Mouse (Mus musculus) liver (tissue): ENCODE measurements around the gene Mc1r.
A peak's percentile ranks its signal among the peaks of the same experiment; 100 is the strongest.

Source experiments
- DNase-seq: peaks from one replicate; pipeline ENCODE4 v3.0.0-alpha.2; 2020; ENCODE audit warnings: mixed read lengths

Mc1r gene

GRCm38 (mm10) chr8:123406786-123407185 is at the start of gene Mc1r:
Mc1r (plus strand) TSS chr8:123407107.
- DNase-seq, result peak; percentile 72

- peak; percentile 75 for DNase-seq
Measured at GRCm38 (mm10) chr8:123361082-123361739, 45.7 kb upstream of the Mc1r start.

GRCm38 (mm10) chr8:123373403-123374238 is 33.3 kb upstream of the Mc1r start, which contains the start of gene Tcf25:
Tcf25 (plus strand) TSS chr8:123373753.
- peak; percentile 92 for DNase-seq

- DNase-seq, result peak; percentile 95
Measured at GRCm38 (mm10) chr8:123374239-123374578, 32.7 kb upstream of the Mc1r start.

GRCm38 (mm10) chr8:123375701-123376100 is 31.2 kb upstream of the Mc1r start:
- no peak for DNase-seq

- no peak for DNase-seq
Measured at GRCm38 (mm10) chr8:123376106-123376505, 30.8 kb upstream of the Mc1r start.

- DNase-seq, result no peak
Measured at GRCm38 (mm10) chr8:123381711-123382110, 25.2 kb upstream of the Mc1r start.

GRCm38 (mm10) chr8:123382516-123382915 is 24.4 kb upstream of the Mc1r start:
- DNase-seq, result no peak

- DNase-seq, result peak; percentile 52
Measured at GRCm38 (mm10) chr8:123384883-123385540, 21.9 kb upstream of the Mc1r start.

GRCm38 (mm10) chr8:123387041-123387440 is 19.9 kb upstream of the Mc1r start:
- DNase-seq, result no peak

- no peak for DNase-seq
Measured at GRCm38 (mm10) chr8:123387801-123388200, 19.1 kb upstream of the Mc1r start.

GRCm38 (mm10) chr8:123389026-123389425 is 17.9 kb upstream of the Mc1r start:
- no peak for DNase-seq

GRCm38 (mm10) chr8:123398308-123398707 is 8.6 kb upstream of the Mc1r start:
- no peak for DNase-seq

- DNase-seq, result no peak
Measured at GRCm38 (mm10) chr8:123401936-123402335, 5.0 kb upstream of the Mc1r start.

GRCm38 (mm10) chr8:123402730-123403326 is 4.1 kb upstream of the Mc1r start:
- DNase-seq, result no peak

- DNase-seq, result no peak
Measured at GRCm38 (mm10) chr8:123404521-123404920, 2.4 kb upstream of the Mc1r start.

- no peak for DNase-seq
Measured at GRCm38 (mm10) chr8:123407612-123408011, 705 bp downstream of the Mc1r start.

GRCm38 (mm10) chr8:123408586-123409544 is 2.0 kb downstream of the Mc1r start:
- DNase-seq, result peak; percentile 61

GRCm38 (mm10) chr8:123410049-123410587 is 3.2 kb downstream of the Mc1r start:
- DNase-seq, result no peak

GRCm38 (mm10) chr8:123410788-123411187 is 3.9 kb downstream of the Mc1r start:
- DNase-seq, result no peak

- peak; percentile 74 for DNase-seq
Measured at GRCm38 (mm10) chr8:123411246-123411645, 4.3 kb downstream of the Mc1r start, which contains the start of gene Tubb3. Tubb3 (plus strand) TSS chr8:123411424.
